Mouse (Mus musculus): ENCODE measurements around the gene Cd3eap. TPM values are rescaled to one million over a fixed set of nuclear protein-coding genes. Genes with fewer than 3 reads are reported as not detected.

Cd3eap gene
- polyA plus RNA-seq, 1 experiment from 2014 or later, result 25.1 TPM

GRCm38 (mm10) chr7:19311991-19312390 is 47.3 kb downstream of the Cd3eap start:
- Histone ChIP-seq H3K27ac (no peak overlapping the region), H3K4me1 (peaks cover 25% of the 10 kb centered on the region), H3K9ac (no peak overlapping the region), H3K9me3 (no peaks in the 10 kb centered on the region), H3K36me3 (replicated peaks) (no peaks in the 10 kb centered on the region), H3K4me2 (no peak overlapping the region), H3K4me3 (no peak overlapping the region), H3K27me3 (replicated peaks) (peaks cover 26% of the 10 kb centered on the region)
- no peak for ATAC-seq (replicated peaks)
- 35% methylated on average over 4 of the region's 4 CpGs for WGBS

DNA sequence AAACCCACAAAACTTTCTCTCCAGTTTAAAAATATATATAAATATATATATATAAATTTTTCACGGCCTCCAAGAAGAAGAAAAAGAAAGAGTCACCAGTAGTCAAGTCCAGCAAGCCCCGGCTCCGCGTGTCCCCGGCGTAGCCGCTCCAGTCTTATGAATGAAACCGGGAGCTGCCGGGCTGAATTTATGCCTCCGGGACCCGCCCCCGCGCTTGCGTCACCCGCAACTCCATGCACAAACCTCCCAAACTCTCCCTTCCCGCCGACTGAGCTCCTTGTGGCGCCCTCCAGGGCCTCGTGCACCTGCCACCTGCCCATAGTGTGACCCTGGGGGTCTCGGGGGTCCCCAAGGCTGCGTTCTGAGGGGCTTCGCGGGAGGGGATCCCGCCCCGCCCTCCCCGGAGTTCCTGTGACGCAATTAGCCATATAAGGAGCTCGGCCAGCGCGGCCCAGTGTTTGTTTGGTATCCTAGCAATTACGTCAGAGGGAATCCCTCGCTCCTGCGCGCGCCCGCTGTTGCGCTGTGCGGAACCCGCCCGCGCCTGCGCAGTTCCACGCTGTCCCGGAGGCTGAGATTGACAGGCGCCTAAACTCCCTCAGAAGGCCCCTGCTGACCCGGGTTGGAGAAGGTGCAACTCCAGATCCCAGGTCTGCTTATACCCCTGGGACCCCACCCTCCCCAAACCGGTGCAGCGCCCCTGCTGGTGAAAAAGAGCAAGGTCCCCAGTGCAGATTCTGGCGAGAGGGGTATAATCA is 49.2 kb downstream of the Cd3eap start, which contains the start of gene Fosb:
Gene Fosb (minus strand): TSS at position 168 of the 758 bp plus-strand sequence.
- peak within 1 kb of the TSS; percentile 55 for H3K4me3 ChIP-seq
- peaks cover 46% of the 10 kb centered on the region for H3K27me3 ChIP-seq (replicated peaks)
- peak within 1 kb of the TSS; percentile 31 for H3K9ac ChIP-seq
- H3K36me3 ChIP-seq (replicated peaks), result no peaks in the 10 kb centered on the region
- H3K27ac ChIP-seq, result peak within 1 kb of the TSS; percentile 68
- H3K4me2 ChIP-seq, result peak within 1 kb of the TSS; percentile 78
- under 1% methylated on average over 49 of the region's 49 CpGs for WGBS
- peak; percentile 85 for ATAC-seq (replicated peaks)
- peaks cover 28% of the 10 kb centered on the region for H3K4me1 ChIP-seq
- H3K9me3 ChIP-seq, result no peaks in the 10 kb centered on the region

DNA sequence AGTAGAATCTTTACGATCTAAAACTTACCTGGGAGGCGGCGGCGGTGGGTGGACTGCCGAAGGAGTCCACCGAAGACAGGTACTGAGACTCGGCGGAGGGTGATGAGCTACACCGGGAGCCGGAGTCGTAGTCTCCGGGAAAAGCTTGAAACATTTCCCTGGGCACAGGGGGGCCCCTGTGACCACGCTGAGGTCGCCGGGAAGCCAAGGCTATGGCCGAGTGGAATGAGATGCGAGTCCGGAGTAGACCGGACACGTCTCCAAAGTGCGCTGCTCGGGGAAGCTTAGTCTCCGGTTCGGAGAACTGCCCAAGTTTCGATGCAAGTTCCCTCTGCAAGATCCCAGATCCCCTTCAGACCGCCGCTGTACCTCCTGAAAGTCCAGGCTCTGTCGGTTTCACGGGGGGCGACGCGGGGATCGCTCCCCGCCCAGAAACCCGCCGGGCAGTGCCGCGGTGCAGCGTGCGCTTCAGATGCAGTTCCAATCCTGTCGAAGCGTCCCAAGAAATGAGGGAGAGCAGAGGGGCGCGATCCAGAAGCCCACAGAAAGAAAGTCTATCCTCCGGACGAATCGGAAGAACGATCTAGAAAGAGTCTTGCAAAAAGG is 49.9 kb downstream of the Cd3eap start:
- ATAC-seq (replicated peaks), result no peak
- WGBS, result 1% methylated on average over 48 of the region's 48 CpGs

DNA sequence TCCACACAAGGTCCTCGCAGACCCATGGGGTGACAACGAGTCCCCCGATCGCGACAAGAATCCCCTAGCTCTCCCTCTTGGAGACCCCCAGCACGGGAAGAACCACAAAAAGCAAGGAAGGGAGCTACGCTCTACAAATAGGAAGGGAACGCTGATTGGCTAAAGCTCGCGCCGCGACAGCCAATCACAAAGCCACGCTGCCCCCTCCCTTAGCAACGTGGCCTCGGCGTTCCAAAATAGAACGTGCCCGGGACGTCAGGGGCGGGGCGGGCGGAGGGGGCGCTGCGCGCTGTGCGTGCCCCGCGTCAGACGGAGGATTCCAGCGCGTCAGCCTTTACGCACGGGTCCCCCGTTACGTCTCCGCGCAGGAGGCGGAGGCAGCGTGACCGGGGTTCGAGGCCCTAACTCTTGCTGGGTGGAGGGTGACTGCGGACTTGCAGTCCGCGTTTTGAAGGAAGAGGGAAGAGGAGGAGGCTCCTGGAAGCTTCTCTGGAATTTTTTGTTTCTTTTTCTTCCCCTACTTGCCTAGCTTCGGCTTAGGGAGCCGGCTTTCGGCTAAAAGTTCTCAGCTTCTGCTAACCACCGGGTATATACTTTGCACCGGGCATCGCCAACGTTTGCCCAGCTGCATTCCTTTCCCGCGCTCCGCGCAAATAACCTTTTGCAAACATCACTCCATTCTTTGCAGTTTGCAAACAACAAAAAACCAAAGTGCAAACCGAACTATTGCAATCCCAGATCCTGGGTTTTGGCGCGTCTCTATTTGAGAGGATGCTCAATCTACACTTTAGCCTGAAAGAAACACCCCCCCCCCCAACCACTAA is 50.6 kb downstream of the Cd3eap start:
- peak overlapping the region; percentile 68 for H3K27ac ChIP-seq
- H3K4me2 ChIP-seq, result peak overlapping the region; percentile 78
- H3K9ac ChIP-seq, result peak overlapping the region; percentile 31
- ATAC-seq (replicated peaks), result peak; percentile 88
- no peaks in the 10 kb centered on the region for H3K9me3 ChIP-seq
- under 1% methylated on average over 58 of the region's 58 CpGs for WGBS
- H3K4me1 ChIP-seq, result peaks cover 42% of the 10 kb centered on the region
- H3K27me3 ChIP-seq (replicated peaks), result peaks cover 56% of the 10 kb centered on the region
- H3K36me3 ChIP-seq (replicated peaks), result no peaks in the 10 kb centered on the region
- peak overlapping the region; percentile 55 for H3K4me3 ChIP-seq

More for the DNA sequence above, 49.9 kb downstream of the Cd3eap start:
- Histone ChIP-seq H3K27ac (no peak overlapping the region), H3K9me3 (no peaks in the 10 kb centered on the region), H3K4me3 (peak overlapping the region; percentile 55), H3K4me2 (peak overlapping the region; percentile 78), H3K4me1 (peaks cover 35% of the 10 kb centered on the region), H3K36me3 (replicated peaks) (no peaks in the 10 kb centered on the region), H3K9ac (peak overlapping the region; percentile 7; the same call in 1 of the 2 replicates), H3K27me3 (replicated peaks) (peaks cover 51% of the 10 kb centered on the region)

- Histone ChIP-seq H3K27me3 (replicated peaks) (peaks cover 56% of the 10 kb centered on the region), H3K9me3 (no peaks in the 10 kb centered on the region), H3K4me1 (peaks cover 44% of the 10 kb centered on the region)
Observed at GRCm38 (mm10) chr7:19307739-19308453, 51.4 kb downstream of the Cd3eap start.

DNA sequence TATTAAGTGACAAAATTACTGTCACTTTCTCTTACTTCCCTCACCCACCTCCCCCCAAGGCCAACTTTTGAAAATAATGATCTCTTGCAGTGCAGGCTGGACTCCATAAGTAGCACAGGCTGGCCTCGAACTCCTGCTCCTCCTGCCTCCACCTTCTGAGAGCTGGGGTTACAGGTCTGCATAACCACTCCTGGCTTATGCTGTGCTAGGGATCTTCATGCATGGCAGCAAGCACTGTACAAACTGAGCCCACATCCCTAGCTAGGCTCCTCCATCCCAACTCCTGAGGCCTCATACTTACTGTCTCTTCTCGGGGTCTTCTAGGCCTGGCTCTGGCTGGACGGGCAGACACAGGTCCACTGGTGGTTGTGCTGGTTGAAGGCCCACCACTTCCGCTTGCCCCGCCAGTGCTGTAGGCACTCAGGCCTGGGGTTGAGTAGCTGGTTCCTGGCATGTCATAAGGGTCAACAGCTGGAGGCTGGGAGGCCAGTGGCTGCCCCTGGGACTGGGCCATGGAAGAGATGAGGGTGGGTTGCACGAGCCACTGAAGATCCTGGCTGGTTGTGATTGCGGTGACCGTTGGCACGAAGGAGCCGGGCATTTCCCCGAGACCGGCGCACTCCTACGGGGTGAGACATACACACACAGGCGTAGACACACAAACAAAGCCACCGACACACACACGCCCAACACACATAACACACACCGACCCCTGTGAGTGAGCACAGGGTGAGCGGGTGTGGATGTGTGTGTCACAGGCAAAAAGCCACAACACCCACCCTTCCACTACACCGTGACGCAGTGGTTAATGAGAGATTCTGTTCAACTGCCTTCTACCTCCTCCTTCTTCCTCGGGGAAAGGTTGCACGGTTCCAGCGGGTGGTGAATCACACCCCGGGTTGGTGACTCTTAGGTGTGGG is 52.2 kb downstream of the Cd3eap start:
- H3K9ac ChIP-seq, result no peak overlapping the region
- H3K4me1 ChIP-seq, result peaks cover 48% of the 10 kb centered on the region
- peaks cover 61% of the 10 kb centered on the region for H3K27me3 ChIP-seq (replicated peaks)
- no peak overlapping the region for H3K27ac ChIP-seq
- no peaks in the 10 kb centered on the region for H3K36me3 ChIP-seq (replicated peaks)
- peak overlapping the region; percentile 78 for H3K4me2 ChIP-seq
- no peaks in the 10 kb centered on the region for H3K9me3 ChIP-seq
- 0 out of 2 replicates have a peak, but pooled peaks have one; percentile 0 for ATAC-seq (replicated peaks)
- no peak overlapping the region for H3K4me3 ChIP-seq
- WGBS, result 72% methylated on average over 25 of the region's 25 CpGs

More at GRCm38 (mm10) chr7:19307739-19308453, 51.4 kb downstream of the Cd3eap start:
- ATAC-seq (replicated peaks), result peak; percentile 58
- H3K4me2 ChIP-seq, result peak overlapping the region; percentile 78
- WGBS, result 1% methylated on average over 18 of the region's 18 CpGs
- peak overlapping the region; percentile 55 for H3K4me3 ChIP-seq
- H3K27ac ChIP-seq, result peak overlapping the region; percentile 68
- H3K36me3 ChIP-seq (replicated peaks), result no peaks in the 10 kb centered on the region
- H3K9ac ChIP-seq, result peak overlapping the region; percentile 31

MicroRNAs within 50 kb of the gene (microRNA counts, 519-probe panel; counts per million panel counts)
- microRNA mmu-miR-343, result not detected

Small RNA genes within 50 kb of the gene (microRNA-seq; reads per million reads assigned to microRNA genes)
- gene Mir343, result not detected

Other genes starting within 250 kb of the Cd3eap start
- 6.9 and 7.3 TPM in 2 replicates for gene Gm4969, start 241.1 kb downstream of the Cd3eap start, polyA plus RNA-seq (2015; fragmentation: Nextera tagmentation; extraction: Ambion mirVana)
- gene Fbxo46, start 239.6 kb downstream of the Cd3eap start, polyA plus RNA-seq (2015; fragmentation: Nextera tagmentation; extraction: Ambion mirVana), result 21.1 and 21.4 TPM in 2 replicates
- gene Qpctl, start 210.2 kb downstream of the Cd3eap start, polyA plus RNA-seq (2015; fragmentation: Nextera tagmentation; extraction: Ambion mirVana), result 26.4 and 27.0 TPM in 2 replicates
- 109 and 112 TPM in 2 replicates for gene Snrpd2, start 209.8 kb downstream of the Cd3eap start, polyA plus RNA-seq (2015; fragmentation: Nextera tagmentation; extraction: Ambion mirVana)
- gene Gipr, start 193.4 kb downstream of the Cd3eap start, polyA plus RNA-seq (2015; fragmentation: Nextera tagmentation; extraction: Ambion mirVana), result 3.5 and 4.3 TPM in 2 replicates
- gene Eml2, start 183.1 kb downstream of the Cd3eap start, polyA plus RNA-seq (2015; fragmentation: Nextera tagmentation; extraction: Ambion mirVana), result 8.9 and 10.8 TPM in 2 replicates
- 3.5 and 4.0 TPM in 2 replicates for gene Gpr4, start 146.9 kb downstream of the Cd3eap start, polyA plus RNA-seq (2015; fragmentation: Nextera tagmentation; extraction: Ambion mirVana)
- 37.9 and 41.1 TPM in 2 replicates for gene Opa3, start 131.1 kb downstream of the Cd3eap start, polyA plus RNA-seq (2015; fragmentation: Nextera tagmentation; extraction: Ambion mirVana)
- gene Vasp, start 87.7 kb downstream of the Cd3eap start, polyA plus RNA-seq (2015; fragmentation: Nextera tagmentation; extraction: Ambion mirVana), result 35.9 and 37.4 TPM in 2 replicates
- 1.1 and 1.7 TPM in 2 replicates for gene Ppm1n, start 79.4 kb downstream of the Cd3eap start, polyA plus RNA-seq (2015; fragmentation: Nextera tagmentation; extraction: Ambion mirVana)
- gene Rtn2, start 76.9 kb downstream of the Cd3eap start, polyA plus RNA-seq (2015; fragmentation: Nextera tagmentation; extraction: Ambion mirVana), result 112 and 121 TPM in 2 replicates
- gene Fosb, start 49.4 kb downstream of the Cd3eap start, polyA plus RNA-seq (2015; fragmentation: Nextera tagmentation; extraction: Ambion mirVana), result 0.08 TPM in 1 of 2 replicates, not detected in the other
- gene Ercc1, start 14.7 kb downstream of the Cd3eap start, polyA plus RNA-seq (2015; fragmentation: Nextera tagmentation; extraction: Ambion mirVana), result 80.2 and 83.3 TPM in 2 replicates
- 2.1 and 2.5 TPM in 2 replicates for gene Ppp1r13l, start 266 bp upstream of the Cd3eap start, polyA plus RNA-seq (2015; fragmentation: Nextera tagmentation; extraction: Ambion mirVana)
- 29.7 and 33.0 TPM in 2 replicates for gene Ercc2, start 22.5 kb upstream of the Cd3eap start, polyA plus RNA-seq (2015; fragmentation: Nextera tagmentation; extraction: Ambion mirVana)
- gene Klc3, start 44.6 kb upstream of the Cd3eap start, polyA plus RNA-seq (2015; fragmentation: Nextera tagmentation; extraction: Ambion mirVana), result 1.4 and 1.5 TPM in 2 replicates
- not detected in 2 replicates for gene Ckm, start 45.3 kb upstream of the Cd3eap start, polyA plus RNA-seq (2015; fragmentation: Nextera tagmentation; extraction: Ambion mirVana)
- gene Mark4, start 99.3 kb upstream of the Cd3eap start, polyA plus RNA-seq (2015; fragmentation: Nextera tagmentation; extraction: Ambion mirVana), result 20.4 and 20.6 TPM in 2 replicates
- 0.17 and 0.57 TPM in 2 replicates for gene Exoc3l2, start 103.8 kb upstream of the Cd3eap start, polyA plus RNA-seq (2015; fragmentation: Nextera tagmentation; extraction: Ambion mirVana)
- 4.8 and 5.0 TPM in 2 replicates for gene Bloc1s3, start 148.9 kb upstream of the Cd3eap start, polyA plus RNA-seq (2015; fragmentation: Nextera tagmentation; extraction: Ambion mirVana)
- gene Trappc6a, start 148.9 kb upstream of the Cd3eap start, polyA plus RNA-seq (2015; fragmentation: Nextera tagmentation; extraction: Ambion mirVana), result 38.3 and 39.1 TPM in 2 replicates
- 0.74 and 0.95 TPM in 2 replicates for gene Nkpd1, start 158.4 kb upstream of the Cd3eap start, polyA plus RNA-seq (2015; fragmentation: Nextera tagmentation; extraction: Ambion mirVana)
- 44.0 and 48.3 TPM in 2 replicates for gene Ppp1r37, start 203.6 kb upstream of the Cd3eap start, polyA plus RNA-seq (2015; fragmentation: Nextera tagmentation; extraction: Ambion mirVana)
- gene Zfp296, start 217.8 kb upstream of the Cd3eap start, polyA plus RNA-seq (2015; fragmentation: Nextera tagmentation; extraction: Ambion mirVana), result 0.25 and 0.26 TPM in 2 replicates
- 142 and 155 TPM in 2 replicates for gene Gemin7, start 218.1 kb upstream of the Cd3eap start, polyA plus RNA-seq (2015; fragmentation: Nextera tagmentation; extraction: Ambion mirVana)
- gene Clasrp, start 245.0 kb upstream of the Cd3eap start, polyA plus RNA-seq (2015; fragmentation: Nextera tagmentation; extraction: Ambion mirVana), result 67.2 and 69.1 TPM in 2 replicates

All from midbrain, embryonic 15.5 days (tissue).